22 mouse cellular contexts compared by ENCODE assay signal in the genomic region with DNA sequence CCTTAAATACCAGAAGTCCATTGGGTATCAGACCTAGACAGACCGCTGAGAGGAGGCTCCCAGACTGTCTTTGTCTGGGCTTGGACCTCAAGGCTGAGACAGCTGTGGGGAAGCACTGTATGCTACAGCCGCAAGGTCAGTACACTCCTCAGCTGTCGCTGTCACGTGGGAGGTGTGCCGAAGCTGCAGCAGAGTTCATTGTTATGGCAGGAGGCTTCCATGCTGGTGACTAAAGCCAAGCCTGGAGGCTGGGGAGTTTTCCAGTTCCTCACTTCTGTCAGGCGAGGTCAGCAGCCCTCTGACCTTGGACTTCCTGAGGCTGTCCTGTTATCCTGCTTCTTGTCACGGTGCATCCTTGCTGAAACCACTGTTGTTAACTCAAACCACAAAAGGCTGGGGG. TPM values are rescaled to one million over a fixed set of nuclear protein-coding genes. Genes with fewer than 3 reads are reported as not detected.
DNase-seq lines count a peak whose midpoint lies in the region; ATAC-seq lines count a peak whose summit lies in the region.
"Had no signal": no experiment of that assay in that cellular context is flagged by ENCODE, and none has a peak within 500 bp of the region (broad histone marks: within the 10 kb centered on the region; RNA-seq: fewer than 3 reads in every experiment).

No protein-coding gene starts in this region.

- peak; percentile 12 for DNase-seq in adrenal gland, postnatal 14 days
- no peak for DNase-seq in adrenal gland, adult 8-10 months
- DNase-seq in kidney, adult 18-20 months = no peak
- DNase-seq in ZHBTc4 (ENCODE audit: low read depth, low spot score) = peak; percentile 46
- no peak for DNase-seq in spleen, postnatal 10 days (ENCODE audit: low spot score in 2 of 2)
- DNase-seq in gastrocnemius, postnatal 10 days = no peak
- DNase-seq: cerebellum, adult 11 months; cerebellum, postnatal 36 days; forebrain, postnatal 0 days; gastrocnemius, postnatal 14 days; layer of hippocampus, adult 9-11 months; lung, postnatal 14 days; right cerebral cortex, adult 18-20 months had no signal

- H3K27me3 ChIP-seq in kidney, embryonic 16.5 days (ENCODE audit: insufficient read depth, low read length) = peaks cover 34% of the 10 kb centered on the region
- H3K27me3 ChIP-seq in limb, embryonic 13.5 days = peaks cover 57% of the 10 kb centered on the region

- no peak overlapping the region for H3K27ac ChIP-seq in kidney, embryonic 16.5 days (ENCODE audit: low read length)
- no peak overlapping the region for H3K27ac ChIP-seq in limb, embryonic 13.5 days
- H3K27ac ChIP-seq: hindbrain, embryonic 13.5 days; liver, embryonic 14.5 days; midbrain, embryonic 13.5 days; neural tube, embryonic 12.5 days had no signal

- peak; percentile 53; the same call in 1 of the 2 replicates for ATAC-seq in kidney, embryonic 16.5 days (ENCODE audit: low FRiP score, low TSS enrichment)
- 0 out of 2 replicates have a peak, but pooled peaks have one; percentile 49 for ATAC-seq in limb, embryonic 13.5 days (ENCODE audit: low FRiP score, low read depth)
- ATAC-seq: forebrain, postnatal 0 days; midbrain, embryonic 13.5 days had no signal

- H3K4me2 ChIP-seq in kidney, embryonic 16.5 days (replicated peaks; ENCODE audit: low read depth, low read length) = no peak overlapping the region
- H3K4me2 ChIP-seq in limb, embryonic 13.5 days (replicated peaks) = no peak overlapping the region
- H3K4me2 ChIP-seq: hindbrain, embryonic 13.5 days; midbrain, embryonic 13.5 days; neural tube, embryonic 12.5 days had no signal

- no peaks in the 10 kb centered on the region for H3K9me3 ChIP-seq in kidney, embryonic 16.5 days (ENCODE audit: low read length)
- no peaks in the 10 kb centered on the region for H3K9me3 ChIP-seq in limb, embryonic 13.5 days
- H3K9me3 ChIP-seq: hindbrain, embryonic 13.5 days; midbrain, embryonic 13.5 days; neural tube, embryonic 12.5 days had no signal

- no peak overlapping the region for H3K4me3 ChIP-seq in kidney, embryonic 16.5 days (ENCODE audit: low read length)
- H3K4me3 ChIP-seq in limb, embryonic 13.5 days = no peak overlapping the region
- H3K4me3 ChIP-seq: erythroblast, embryonic 14.5 days; hindbrain, embryonic 13.5 days; midbrain, embryonic 13.5 days; neural tube, embryonic 12.5 days had no signal

- H3K36me3 ChIP-seq in kidney, embryonic 16.5 days (ENCODE audit: insufficient read depth, low read length) = no peaks in the 10 kb centered on the region
- H3K36me3 ChIP-seq in limb, embryonic 13.5 days = no peaks in the 10 kb centered on the region
- H3K36me3 ChIP-seq: hindbrain, embryonic 13.5 days; midbrain, embryonic 13.5 days; neural tube, embryonic 12.5 days had no signal

- H3K4me1 ChIP-seq in kidney, embryonic 16.5 days (ENCODE audit: insufficient read depth, low read length) = peaks cover 16% of the 10 kb centered on the region
- H3K4me1 ChIP-seq in limb, embryonic 13.5 days = peaks cover 22% of the 10 kb centered on the region

- WGBS in kidney, embryonic 16.5 days = 22% methylated on average over 7 of the region's 7 CpGs
- WGBS in limb, embryonic 13.5 days = 36% methylated on average over 7 of the region's 7 CpGs

- no peak overlapping the region for H3K9ac ChIP-seq in kidney, embryonic 16.5 days (replicated peaks; ENCODE audit: low read length)
- no peak overlapping the region for H3K9ac ChIP-seq in limb, embryonic 13.5 days
- H3K9ac ChIP-seq: forebrain, postnatal 0 days; hindbrain, embryonic 13.5 days; liver, embryonic 14.5 days; midbrain, embryonic 13.5 days; neural tube, embryonic 12.5 days had no signal

RNA-seq across cellular contexts. Expression of a gene that starts 2.7 kb away (rescaled TPM):
- total RNA-seq in adrenal gland, postnatal 14 days (2021) = not detected in 2 replicates
- total RNA-seq in adrenal gland, adult 8-10 months (2022) = not detected
- 4.5 and 4.9 TPM in 2 replicates for polyA plus RNA-seq in kidney, embryonic 16.5 days (2015; fragmentation: Nextera tagmentation; extraction: Ambion mirVana)
- 3.3 and 3.5 TPM in 2 replicates for polyA plus RNA-seq in limb, embryonic 13.5 days (2015; fragmentation: Nextera tagmentation; extraction: Ambion mirVana)
- total RNA-seq in gastrocnemius, postnatal 10 days (2021) = not detected
- total RNA-seq: ES-E14; gastrocnemius, postnatal 14 days had no signal
- polyA plus RNA-seq: spleen, adult 2 months had no signal

Comparison
In these comparisons a context has a peak if more than half of its experiments do, and no peak if none do; other contexts are left out.
1. DNase-seq: peak in adrenal gland, postnatal 14 days (single experiment) and ZHBTc4 (single experiment); none in adrenal gland, adult 8-10 months (single experiment), kidney, adult 18-20 months (single experiment), spleen, postnatal 10 days (0 of 2) and gastrocnemius, postnatal 10 days (single experiment).